Mouse (Mus musculus) urinary bladder, postnatal 10 days (tissue): ENCODE results near the gene A830018L16Rik.
"Not testable (repeated sequence)": the region's sequence is repeated elsewhere in the genome, so short reads cannot be mapped to it uniquely, and the experiment has no call there.

Experiments used
- DNase-seq: peaks from one replicate; pipeline ENCODE4 v3.0.0; 2022; ENCODE audit warnings: low spot score

A830018L16Rik gene

DNA sequence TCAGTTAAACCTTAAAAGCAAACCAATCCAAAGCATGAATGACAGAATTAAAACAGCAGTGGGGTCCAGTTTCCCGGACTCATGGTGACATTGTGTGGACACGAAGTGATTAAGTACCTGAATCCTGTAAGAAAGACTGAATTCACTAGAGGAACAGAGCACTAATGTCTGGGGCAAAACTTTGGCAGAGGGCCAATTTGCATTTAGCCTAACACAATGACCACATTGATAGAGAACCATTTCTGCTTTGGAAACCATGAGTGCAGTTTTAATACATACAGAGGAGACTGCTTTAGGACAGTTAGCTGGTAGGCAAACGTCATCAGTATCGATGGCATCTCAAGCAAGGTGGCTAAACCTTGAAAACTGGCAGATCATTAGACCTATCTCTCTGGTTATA, 586.7 kb downstream of the A830018L16Rik start:
- DNase-seq, result no peak

DNA sequence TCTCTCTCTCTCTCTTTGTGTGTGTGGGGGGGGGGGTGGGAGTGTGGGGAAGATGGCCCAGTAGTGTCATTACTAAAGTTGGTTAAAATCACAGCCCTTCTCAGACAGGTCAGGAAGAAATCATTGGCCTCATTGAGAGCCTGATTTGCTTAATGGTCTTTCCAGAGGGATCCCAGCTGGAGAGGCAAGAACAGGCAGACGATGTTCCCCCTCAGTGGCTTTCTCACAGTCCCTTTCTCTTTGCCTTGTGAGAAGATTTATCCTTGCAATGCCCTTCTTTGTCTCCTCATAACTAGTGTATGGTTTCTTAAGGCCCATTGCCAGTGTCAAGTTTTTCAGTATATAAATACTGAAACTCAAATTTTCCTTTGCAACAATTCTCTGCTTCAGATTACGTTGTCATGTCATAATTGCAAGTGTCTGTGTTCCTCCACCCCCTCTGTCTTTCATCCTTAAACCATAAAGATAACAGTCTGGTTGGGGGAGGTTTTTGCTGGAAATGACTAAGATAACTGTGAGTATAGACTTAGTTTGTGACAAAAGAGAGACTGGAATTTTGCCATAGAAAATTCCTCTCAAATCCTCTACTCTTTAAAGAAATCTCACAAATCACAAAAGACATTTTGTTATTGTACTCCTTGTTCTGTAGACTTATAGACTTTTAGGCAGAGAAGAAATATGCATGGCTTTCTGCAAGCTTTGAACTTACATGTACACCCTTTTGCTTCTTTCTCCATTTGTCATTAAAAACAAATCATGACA, 595.1 kb downstream of the A830018L16Rik start:
- DNase-seq, result no peak

DNA sequence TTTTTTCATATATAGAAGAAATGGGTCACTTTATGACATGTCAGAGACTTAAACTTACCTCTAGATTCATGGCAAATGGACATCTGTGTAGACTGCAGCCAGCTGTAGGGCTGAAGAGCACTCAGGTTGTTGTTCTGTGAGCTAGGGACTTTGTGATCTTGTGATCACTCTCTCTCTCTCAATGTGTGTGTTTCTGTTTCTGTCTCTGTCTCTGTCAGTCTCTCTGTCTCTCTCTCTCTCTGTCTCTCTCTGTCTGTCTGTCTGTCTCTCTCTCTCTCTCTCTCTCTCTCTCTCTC, 595.6 kb downstream of the A830018L16Rik start:
- DNase-seq, result no peak

DNA sequence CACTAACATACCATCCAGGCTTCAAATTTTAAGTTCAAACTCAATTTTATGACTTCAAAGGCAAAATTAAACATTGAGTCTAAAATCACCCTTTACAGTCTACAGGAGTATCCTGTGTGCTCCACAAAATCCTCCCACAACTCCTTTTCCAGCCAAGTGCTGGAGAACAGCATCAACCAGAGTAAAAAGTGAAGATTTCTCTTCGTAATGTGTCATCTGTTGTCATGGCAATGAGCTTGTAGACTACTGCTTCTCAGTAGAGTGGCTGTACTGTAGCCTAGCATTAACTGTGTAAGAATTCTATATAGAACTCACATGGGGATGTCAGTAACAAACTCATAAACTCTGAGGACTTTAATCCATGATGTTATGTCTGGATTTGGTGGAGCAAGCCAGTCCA, 596.7 kb downstream of the A830018L16Rik start:
- DNase-seq, result no peak

DNA sequence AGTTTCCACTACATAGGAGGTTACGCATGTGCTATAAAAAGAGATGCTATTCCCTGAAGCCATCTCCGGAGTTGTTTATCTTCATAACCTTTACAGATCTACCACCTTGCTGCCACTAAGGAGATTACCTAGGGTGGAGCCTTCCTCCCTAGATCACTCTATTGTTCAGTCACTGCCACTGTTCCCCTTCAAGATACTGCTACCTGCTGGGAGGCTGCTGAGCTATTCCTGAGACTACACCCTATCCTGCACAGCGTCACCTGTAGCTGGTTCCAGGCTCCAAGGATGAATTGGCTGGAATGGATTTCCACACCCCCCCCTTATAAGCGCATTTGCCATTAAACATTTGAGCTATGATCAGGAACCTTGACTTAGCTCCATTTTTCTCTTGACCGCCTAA, 606.7 kb downstream of the A830018L16Rik start:
- DNase-seq, result not testable (repeated sequence)
